Mouse (Mus musculus): ENCODE data around the gene Gm12695. TPM values are rescaled to one million over a fixed set of nuclear protein-coding genes. Genes with fewer than 3 reads are reported as not detected.

The Gm12695 gene
- polyA plus RNA-seq, 1 experiment from 2014 or later = not detected

DNA sequence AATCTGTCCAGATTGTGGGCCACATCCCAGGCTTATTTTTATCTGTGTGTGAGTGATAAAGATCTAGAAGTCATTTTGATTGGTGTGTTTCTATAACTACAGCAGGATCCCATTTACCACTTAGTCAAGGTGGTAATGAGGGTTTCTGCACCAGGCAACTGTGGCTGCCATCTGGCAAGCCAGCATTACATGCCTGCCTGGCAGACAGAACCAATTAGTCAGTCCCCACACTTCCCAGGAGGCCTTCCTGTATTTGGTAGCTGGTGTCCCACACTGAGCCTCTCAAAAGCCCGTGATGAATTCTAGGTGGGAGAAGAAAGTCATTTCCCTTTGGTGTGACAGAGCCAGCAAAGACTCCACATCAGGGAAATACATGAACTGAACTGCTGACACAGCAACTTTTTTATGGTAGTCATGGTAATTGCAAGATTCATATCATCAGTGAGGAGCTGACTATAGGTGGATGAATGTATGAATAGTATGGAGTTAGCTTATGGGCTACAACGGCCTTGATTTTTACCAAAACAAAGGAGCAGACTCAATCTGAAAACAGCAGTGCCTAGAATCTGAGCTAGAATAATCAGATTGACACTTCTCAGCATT lies 18.5 kb downstream of the Gm12695 start:
- Histone ChIP-seq H3K4me2 (replicated peaks; ENCODE audit: low read depth, low read length) (no peak overlapping the region), H3K27ac (ENCODE audit: low read length) (no peak overlapping the region), H3K9me3 (ENCODE audit: low read length) (no peaks in the 10 kb centered on the region), H3K4me1 (ENCODE audit: insufficient read depth, low read length) (no peaks in the 10 kb centered on the region), H3K27me3 (ENCODE audit: insufficient read depth, low read length) (no peaks in the 10 kb centered on the region), H3K9ac (replicated peaks; ENCODE audit: low read length) (no peak overlapping the region), H3K4me3 (ENCODE audit: low read length) (no peak overlapping the region), H3K36me3 (ENCODE audit: insufficient read depth, low read length) (no peaks in the 10 kb centered on the region)
- ATAC-seq (ENCODE audit: low FRiP score, low TSS enrichment) = no peak
- WGBS = 68% methylated on average over 2 of the region's 2 CpGs

GRCm38 (mm10) chr4:96751953-96752352 lies 33.0 kb downstream of the Gm12695 start:
- Histone ChIP-seq H3K27me3 (ENCODE audit: insufficient read depth, low read length) (no peaks in the 10 kb centered on the region), H3K4me3 (ENCODE audit: low read length) (no peak overlapping the region), H3K4me1 (ENCODE audit: insufficient read depth, low read length) (no peaks in the 10 kb centered on the region), H3K9ac (replicated peaks; ENCODE audit: low read length) (no peak overlapping the region), H3K9me3 (ENCODE audit: low read length) (no peaks in the 10 kb centered on the region), H3K36me3 (ENCODE audit: insufficient read depth, low read length) (no peaks in the 10 kb centered on the region), H3K4me2 (replicated peaks; ENCODE audit: low read depth, low read length) (no peak overlapping the region), H3K27ac (ENCODE audit: low read length) (no peak overlapping the region)
- no peak for ATAC-seq (ENCODE audit: low FRiP score, low TSS enrichment)
- 26% methylated on average over 1 of the region's 1 CpGs for WGBS

GRCm38 (mm10) chr4:96740472-96740871 lies 44.5 kb downstream of the Gm12695 start:
- ATAC-seq (ENCODE audit: low FRiP score, low TSS enrichment) = no peak
- Histone ChIP-seq H3K27me3 (ENCODE audit: insufficient read depth, low read length) (no peaks in the 10 kb centered on the region), H3K9me3 (ENCODE audit: low read length) (no peaks in the 10 kb centered on the region), H3K36me3 (ENCODE audit: insufficient read depth, low read length) (no peaks in the 10 kb centered on the region), H3K4me1 (ENCODE audit: insufficient read depth, low read length) (no peaks in the 10 kb centered on the region), H3K9ac (replicated peaks; ENCODE audit: low read length) (no peak overlapping the region), H3K4me2 (replicated peaks; ENCODE audit: low read depth, low read length) (no peak overlapping the region), H3K4me3 (ENCODE audit: low read length) (no peak overlapping the region), H3K27ac (ENCODE audit: low read length) (no peak overlapping the region)
- 87% methylated on average over 3 of the region's 3 CpGs for WGBS

- ATAC-seq (ENCODE audit: low FRiP score, low TSS enrichment) = no peak
- no peak overlapping the region for H3K4me3 ChIP-seq (ENCODE audit: low read length)
- no peak overlapping the region for H3K9ac ChIP-seq (replicated peaks; ENCODE audit: low read length)
- H3K4me1 ChIP-seq (ENCODE audit: insufficient read depth, low read length) = no peaks in the 10 kb centered on the region
- H3K27ac ChIP-seq (ENCODE audit: low read length) = no peak overlapping the region
- H3K27me3 ChIP-seq (ENCODE audit: insufficient read depth, low read length) = no peaks in the 10 kb centered on the region
- H3K36me3 ChIP-seq (ENCODE audit: insufficient read depth, low read length) = no peaks in the 10 kb centered on the region
- no peak overlapping the region for H3K4me2 ChIP-seq (replicated peaks; ENCODE audit: low read depth, low read length)
- H3K9me3 ChIP-seq (ENCODE audit: low read length) = no peaks in the 10 kb centered on the region
- 63% methylated on average over 4 of the region's 4 CpGs for WGBS
Measured at GRCm38 (mm10) chr4:96729256-96729655, 55.7 kb downstream of the Gm12695 start.

DNA sequence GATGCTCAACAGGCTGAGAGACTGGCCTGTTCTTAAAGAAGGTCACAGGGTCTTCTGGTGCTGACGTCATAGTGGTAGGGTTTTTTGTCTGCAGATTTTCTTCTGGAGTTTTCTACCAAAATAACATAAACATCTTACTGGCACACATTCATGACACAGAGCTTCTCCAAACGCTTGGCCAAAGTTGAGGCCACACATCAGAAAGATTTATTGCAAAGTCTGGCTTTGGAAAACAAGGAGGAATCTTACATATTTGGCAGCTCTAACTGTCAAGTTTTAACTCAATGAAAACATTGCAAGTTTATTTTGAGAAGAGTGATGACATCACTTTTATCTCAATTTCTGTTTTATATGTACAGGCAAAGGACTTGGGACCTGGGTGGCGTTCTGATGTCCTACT lies 56.8 kb downstream of the Gm12695 start:
- WGBS = 47% methylated on average over 3 of the region's 3 CpGs
- Histone ChIP-seq H3K9me3 (ENCODE audit: low read length) (no peaks in the 10 kb centered on the region), H3K27me3 (ENCODE audit: insufficient read depth, low read length) (no peaks in the 10 kb centered on the region), H3K4me1 (ENCODE audit: insufficient read depth, low read length) (no peaks in the 10 kb centered on the region), H3K27ac (ENCODE audit: low read length) (no peak overlapping the region), H3K9ac (replicated peaks; ENCODE audit: low read length) (no peak overlapping the region), H3K4me2 (replicated peaks; ENCODE audit: low read depth, low read length) (no peak overlapping the region), H3K4me3 (ENCODE audit: low read length) (no peak overlapping the region), H3K36me3 (ENCODE audit: insufficient read depth, low read length) (no peaks in the 10 kb centered on the region)
- ATAC-seq (ENCODE audit: low FRiP score, low TSS enrichment) = no peak

GRCm38 (mm10) chr4:96725415-96726055 lies 59.5 kb downstream of the Gm12695 start:
- Histone ChIP-seq H3K4me1 (ENCODE audit: insufficient read depth, low read length) (no peaks in the 10 kb centered on the region), H3K9me3 (ENCODE audit: low read length) (no peaks in the 10 kb centered on the region), H3K27me3 (ENCODE audit: insufficient read depth, low read length) (no peaks in the 10 kb centered on the region), H3K9ac (replicated peaks; ENCODE audit: low read length) (no peak overlapping the region), H3K4me2 (replicated peaks; ENCODE audit: low read depth, low read length) (no peak overlapping the region), H3K36me3 (ENCODE audit: insufficient read depth, low read length) (no peaks in the 10 kb centered on the region), H3K4me3 (ENCODE audit: low read length) (no peak overlapping the region), H3K27ac (ENCODE audit: low read length) (0 out of 2 replicates have a peak overlapping the region, but pooled peaks have one; percentile 50)
- WGBS = 78% methylated on average over 5 of the region's 5 CpGs
- peak; percentile 78; the same call in 1 of the 2 replicates for ATAC-seq (ENCODE audit: low FRiP score, low TSS enrichment)

DNA sequence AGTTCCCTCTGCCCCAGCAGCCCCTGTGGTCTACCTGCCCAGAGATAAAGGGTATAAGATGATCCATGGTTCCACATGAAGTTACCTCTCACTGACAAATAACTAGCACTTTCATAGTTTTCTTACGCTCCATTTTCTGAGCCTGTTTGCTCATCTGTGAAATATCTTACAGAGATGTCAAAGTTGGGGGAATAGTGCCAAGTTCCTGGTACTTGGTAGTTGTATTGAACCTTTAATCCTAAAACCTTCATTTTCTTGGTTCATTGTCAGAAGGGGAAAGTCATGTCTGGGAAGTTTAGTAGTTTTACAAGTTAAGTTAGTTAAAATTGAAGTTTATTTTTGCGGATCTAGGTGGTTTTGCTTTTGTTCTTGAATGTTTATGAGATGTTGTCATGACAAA lies 62.7 kb downstream of the Gm12695 start:
- Histone ChIP-seq H3K4me1 (ENCODE audit: insufficient read depth, low read length) (no peaks in the 10 kb centered on the region), H3K9me3 (ENCODE audit: low read length) (no peaks in the 10 kb centered on the region), H3K27ac (ENCODE audit: low read length) (no peak overlapping the region), H3K4me3 (ENCODE audit: low read length) (no peak overlapping the region), H3K4me2 (replicated peaks; ENCODE audit: low read depth, low read length) (no peak overlapping the region), H3K9ac (replicated peaks; ENCODE audit: low read length) (no peak overlapping the region), H3K27me3 (ENCODE audit: insufficient read depth, low read length) (no peaks in the 10 kb centered on the region), H3K36me3 (ENCODE audit: insufficient read depth, low read length) (no peaks in the 10 kb centered on the region)
- WGBS = 81% methylated on average over 2 of the region's 2 CpGs
- no peak for ATAC-seq (ENCODE audit: low FRiP score, low TSS enrichment)

DNA sequence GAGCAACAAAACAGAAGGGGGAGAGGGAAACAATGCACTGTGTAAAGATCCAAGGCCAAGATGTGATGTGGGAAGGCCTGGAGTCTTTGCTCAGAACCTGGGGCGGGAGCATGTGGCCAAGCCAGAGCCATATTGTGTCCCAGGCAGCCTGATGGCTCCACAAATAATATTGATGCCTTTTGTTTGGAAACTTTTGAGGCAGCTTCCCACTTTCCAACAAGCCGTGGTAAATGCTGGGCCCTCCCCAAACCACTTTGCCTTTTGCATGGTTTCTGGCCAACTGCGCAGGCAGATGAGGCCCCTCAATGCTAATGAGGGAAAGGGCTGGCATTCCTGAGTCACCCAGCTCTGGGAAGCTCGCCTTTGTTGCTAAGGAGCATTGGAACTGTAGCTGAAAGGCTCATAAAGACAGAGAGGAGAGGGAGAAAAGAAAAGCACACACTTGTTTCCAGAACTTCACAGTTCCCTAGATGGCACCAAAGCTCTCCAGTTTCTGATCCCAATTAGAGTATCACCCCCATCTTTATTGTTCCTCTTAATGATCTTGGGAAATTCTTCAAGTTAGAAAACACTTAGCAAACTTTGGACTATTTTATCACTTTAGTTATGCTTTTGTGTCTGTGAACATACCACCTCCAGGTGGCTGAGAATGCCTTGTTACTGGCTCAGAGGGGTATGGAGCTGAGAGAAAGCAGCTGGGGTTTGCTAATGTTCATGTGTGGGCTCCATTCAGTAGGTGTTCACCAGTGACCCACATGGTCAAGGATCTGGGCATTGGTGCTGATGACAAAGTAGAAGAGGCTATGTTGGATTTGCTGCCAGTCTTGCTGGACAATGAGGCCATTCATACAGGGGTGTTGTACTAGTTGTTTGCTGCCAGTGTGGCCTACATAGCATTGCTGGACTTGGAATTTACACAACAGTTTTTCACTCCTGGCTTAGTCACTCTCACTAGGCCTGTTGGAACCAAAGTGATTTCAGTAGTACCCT lies 65.7 kb downstream of the Gm12695 start:
- Histone ChIP-seq H3K27me3 (ENCODE audit: insufficient read depth, low read length) (no peaks in the 10 kb centered on the region), H3K9ac (replicated peaks; ENCODE audit: low read length) (no peak overlapping the region), H3K9me3 (ENCODE audit: low read length) (no peaks in the 10 kb centered on the region), H3K4me2 (replicated peaks; ENCODE audit: low read depth, low read length) (no peak overlapping the region), H3K36me3 (ENCODE audit: insufficient read depth, low read length) (no peaks in the 10 kb centered on the region), H3K4me3 (ENCODE audit: low read length) (no peak overlapping the region), H3K4me1 (ENCODE audit: insufficient read depth, low read length) (no peaks in the 10 kb centered on the region), H3K27ac (ENCODE audit: low read length) (no peak overlapping the region)
- WGBS = 43% methylated on average over 4 of the region's 4 CpGs
- ATAC-seq (ENCODE audit: low FRiP score, low TSS enrichment) = no peak

DNA sequence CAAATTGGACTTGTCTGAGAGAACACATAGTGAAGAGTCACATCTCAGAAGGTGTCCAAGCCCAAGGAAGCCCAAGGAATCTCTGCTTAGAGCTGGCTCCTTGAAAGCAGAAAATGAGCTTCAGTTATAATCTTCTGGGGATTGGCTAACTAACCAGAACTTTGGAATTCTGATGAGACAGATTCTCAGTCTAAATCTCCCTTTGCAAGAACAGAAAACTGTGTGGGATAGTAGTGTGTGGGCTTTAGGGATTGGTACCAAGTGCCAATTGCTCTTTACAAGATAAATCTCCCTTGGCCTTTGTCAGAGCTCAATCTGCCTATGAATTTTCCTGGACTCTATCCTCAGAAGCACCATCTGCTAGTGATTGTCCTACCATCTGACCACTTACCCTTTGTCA lies 66.5 kb downstream of the Gm12695 start:
- H3K9me3 ChIP-seq (ENCODE audit: low read length) = no peaks in the 10 kb centered on the region
- H3K27ac ChIP-seq (ENCODE audit: low read length) = no peak overlapping the region
- no peaks in the 10 kb centered on the region for H3K27me3 ChIP-seq (ENCODE audit: insufficient read depth, low read length)
- H3K4me2 ChIP-seq (replicated peaks; ENCODE audit: low read depth, low read length) = no peak overlapping the region
- H3K9ac ChIP-seq (replicated peaks; ENCODE audit: low read length) = no peak overlapping the region
- no peaks in the 10 kb centered on the region for H3K4me1 ChIP-seq (ENCODE audit: insufficient read depth, low read length)
- no peak for ATAC-seq (ENCODE audit: low FRiP score, low TSS enrichment)
- no peak overlapping the region for H3K4me3 ChIP-seq (ENCODE audit: low read length)
- H3K36me3 ChIP-seq (ENCODE audit: insufficient read depth, low read length) = no peaks in the 10 kb centered on the region
